Mouse (Mus musculus) ES-Bruce4 (cell line): ENCODE measurements around the gene Osmr.

Experiments used
- CTCF ChIP-seq: IDR thresholded peaks from one replicate; pipeline ENCODE4 v1.8.1; 2011; ENCODE audit warnings: low read depth, low read length
- POLR2A ChIP-seq: IDR thresholded peaks from one replicate; pipeline ENCODE4 v1.8.1; 2011; ENCODE audit warnings: low read length; ENCODE audit not compliant: insufficient read depth

DNA sequence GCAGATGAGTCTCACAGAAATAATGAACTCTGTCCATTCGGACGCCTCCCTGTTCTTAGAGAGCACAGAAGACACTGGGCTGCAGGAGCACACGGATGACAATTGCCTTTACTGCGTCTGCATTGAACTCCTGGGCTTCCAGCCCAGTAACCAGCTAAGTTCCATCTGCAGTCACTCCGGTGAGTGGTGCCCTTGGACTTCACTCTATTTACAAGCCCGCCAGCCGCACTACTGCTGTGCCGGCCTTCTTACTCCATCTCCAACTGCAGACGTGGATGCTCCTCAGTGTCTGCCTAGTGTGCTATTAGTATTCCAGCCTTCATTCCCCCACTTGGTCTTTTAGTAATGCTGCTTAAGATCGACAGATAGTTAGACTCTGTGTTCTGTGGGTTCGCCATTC lies 83.1 kb downstream of the Osmr start:
- TF ChIP-seq CTCF = no peak
- no peak for TF ChIP-seq POLR2A
